Mouse (Mus musculus): Measurements from ENCODE around the gene Sec24b.

Sec24b gene

GRCm38 (mm10) chr3:130061281-130061680 is at the start of gene Sec24b:
Gene Sec24b, minus strand, starts transcription at chr3:130061553.
- peak; percentile 71 for DNase-seq (ENCODE audit: low read depth)

DNA sequence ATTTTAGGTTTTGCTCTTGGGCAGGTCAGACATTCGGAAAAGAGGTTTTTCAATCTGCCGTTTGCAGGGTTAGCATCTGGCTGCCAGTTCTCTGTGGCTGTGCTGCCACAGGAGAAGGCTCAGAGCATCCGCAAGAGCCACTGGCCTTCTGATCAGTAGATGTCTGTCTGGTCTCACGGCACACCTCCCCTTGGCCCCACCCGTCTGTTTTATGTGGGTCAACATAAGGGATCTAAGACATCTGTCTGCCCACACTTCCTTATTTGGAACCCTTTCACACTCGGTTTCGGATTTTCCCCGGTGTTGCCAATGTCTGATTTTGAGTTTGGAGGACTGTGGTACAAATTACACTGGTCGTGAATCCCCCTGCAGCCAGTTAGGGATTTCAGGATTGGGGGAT is 43.1 kb upstream of the Sec24b start:
- no peak for DNase-seq (ENCODE audit: low read depth)

GRCm38 (mm10) chr3:130103486-130103885 is 42.1 kb upstream of the Sec24b start:
- DNase-seq (ENCODE audit: low read depth): peak; percentile 34

GRCm38 (mm10) chr3:130095160-130095781 is 33.9 kb upstream of the Sec24b start:
- DNase-seq (ENCODE audit: low read depth): peak; percentile 76

DNA sequence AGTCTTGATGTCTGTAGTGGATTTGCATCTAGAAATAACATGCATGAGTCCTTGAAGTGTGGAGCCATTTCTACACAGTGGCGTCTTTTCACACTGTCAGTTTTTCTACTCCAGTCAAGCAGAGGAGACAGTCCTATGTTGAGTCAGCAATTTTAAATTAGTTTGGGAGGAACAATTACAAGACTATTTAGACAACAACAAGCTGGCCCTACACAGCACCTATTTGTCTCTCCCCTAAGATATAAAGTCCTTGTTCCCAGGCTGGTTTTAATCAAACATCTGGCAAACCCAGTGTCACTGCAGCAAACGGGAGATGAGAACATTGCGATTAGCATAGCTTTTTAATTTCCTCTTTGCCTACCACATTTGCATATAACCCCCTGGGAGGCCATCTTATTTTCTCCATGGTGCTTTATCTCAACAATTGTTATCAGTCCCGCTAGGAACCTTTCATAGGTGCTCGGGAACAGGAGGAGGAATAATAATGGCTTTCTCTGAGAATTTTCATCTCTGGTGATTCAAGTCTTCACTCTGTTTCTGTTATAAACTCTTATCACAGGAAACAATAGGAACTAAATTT is 32.9 kb upstream of the Sec24b start:
- no peak for DNase-seq (ENCODE audit: low read depth)

DNA sequence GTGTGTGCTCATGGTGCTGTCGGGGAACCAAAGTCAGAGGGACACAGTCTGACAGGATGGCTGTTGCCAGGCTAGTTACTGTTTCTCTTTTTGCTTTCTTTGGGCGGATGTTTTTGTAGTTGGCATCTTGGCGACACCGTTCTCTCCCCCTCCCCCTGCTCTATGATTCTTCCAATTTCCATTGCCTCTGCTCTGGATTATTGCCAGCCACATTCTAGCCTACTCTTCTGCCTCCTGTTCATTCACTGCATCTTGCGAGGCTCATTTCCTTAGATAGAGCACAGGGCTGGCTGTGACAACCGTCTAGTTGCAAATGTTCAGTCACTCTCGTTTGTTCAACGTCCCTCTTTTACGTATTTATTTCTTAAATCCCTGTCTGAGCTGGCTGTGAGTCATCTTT is 29.1 kb upstream of the Sec24b start:
- DNase-seq (ENCODE audit: low read depth): no peak

DNA sequence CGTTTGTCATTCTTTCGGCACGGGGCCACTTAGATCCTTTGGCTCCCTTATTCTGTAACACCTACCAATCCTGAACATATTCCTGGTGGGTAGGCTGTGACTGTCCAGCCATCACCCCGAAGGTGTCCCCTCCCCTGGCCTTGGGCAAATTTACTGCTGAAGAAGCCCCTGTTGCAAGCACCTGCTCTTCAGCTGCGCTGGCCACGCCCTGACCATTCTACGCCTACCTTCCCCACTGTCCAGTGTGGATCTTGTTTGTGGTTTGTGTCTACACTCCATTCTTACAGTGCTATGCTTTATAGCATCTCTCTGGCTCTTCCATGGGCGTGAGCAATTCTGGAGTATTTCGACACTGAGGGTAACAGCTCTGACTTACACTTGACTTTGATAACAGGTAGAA is 27.3 kb upstream of the Sec24b start:
- no peak for DNase-seq (ENCODE audit: low read depth)

DNA sequence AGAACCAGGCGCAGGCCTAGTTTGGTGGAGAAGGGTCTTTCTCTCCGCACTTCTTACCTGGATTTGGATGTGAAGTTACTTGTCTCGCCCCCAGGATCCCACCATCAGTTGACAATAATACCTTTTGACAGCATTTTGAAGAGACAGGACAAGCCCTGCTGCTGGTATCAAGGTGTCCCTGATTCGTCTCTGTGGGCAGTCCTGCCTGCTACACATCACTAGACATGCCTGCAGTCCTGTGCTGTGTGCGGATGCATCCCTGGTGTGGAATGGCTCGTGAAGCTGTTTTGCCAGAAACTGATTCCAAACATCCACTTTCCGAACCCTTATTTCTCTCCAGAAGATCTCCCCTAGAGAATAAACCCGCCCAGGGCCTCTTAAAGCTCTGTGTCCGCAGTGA is 26.1 kb upstream of the Sec24b start:
- DNase-seq (ENCODE audit: low read depth): no peak

- peak; percentile 76 for DNase-seq (ENCODE audit: low read depth)
Measured at GRCm38 (mm10) chr3:130086372-130087080, 25.2 kb upstream of the Sec24b start.

GRCm38 (mm10) chr3:130083312-130083711 is 22.0 kb upstream of the Sec24b start:
- no peak for DNase-seq (ENCODE audit: low read depth)

GRCm38 (mm10) chr3:130080666-130081065 is 19.3 kb upstream of the Sec24b start:
- no peak for DNase-seq (ENCODE audit: low read depth)

DNA sequence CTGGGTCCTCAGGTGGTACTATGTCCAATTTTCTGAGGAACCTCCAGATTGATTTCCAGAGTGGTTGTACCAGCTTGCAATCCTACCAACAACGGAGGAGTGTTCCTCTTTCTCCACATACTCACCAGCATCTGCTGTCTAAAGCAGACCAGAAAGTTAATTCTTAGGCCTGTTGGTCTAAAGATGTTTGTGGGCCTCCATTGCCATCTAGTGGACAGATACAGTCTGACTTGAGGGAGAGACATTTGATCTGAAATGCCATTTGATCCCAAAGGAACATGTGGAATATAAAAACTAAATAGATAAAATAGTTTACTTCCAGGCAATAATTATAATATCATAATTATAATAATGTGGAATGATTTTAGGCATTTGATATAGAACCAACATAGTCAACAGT is 18.4 kb upstream of the Sec24b start:
- peak; percentile 89 for DNase-seq (ENCODE audit: low read depth)

DNA sequence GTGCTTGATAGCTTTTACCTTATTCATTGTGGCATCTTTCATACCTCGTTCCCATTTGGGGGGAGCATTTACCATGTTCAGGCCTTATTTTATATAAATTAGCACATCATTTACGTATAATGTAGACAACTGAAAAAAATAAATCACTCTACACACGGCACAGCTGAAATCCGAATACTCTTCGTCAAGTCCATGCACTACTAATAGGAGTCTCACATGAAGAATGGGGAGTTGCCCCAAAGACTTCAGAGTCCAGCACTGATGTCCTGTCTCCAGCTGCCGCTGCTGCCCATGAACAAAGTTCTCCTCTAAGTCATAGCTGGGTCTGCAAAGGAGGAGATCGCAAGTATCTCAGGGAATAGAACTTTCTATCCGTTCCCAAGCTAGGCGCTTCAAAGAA is 15.9 kb upstream of the Sec24b start:
- DNase-seq (ENCODE audit: low read depth): no peak

- no peak for DNase-seq (ENCODE audit: low read depth)
Measured at GRCm38 (mm10) chr3:130075746-130076145, 14.4 kb upstream of the Sec24b start.

- DNase-seq (ENCODE audit: low read depth): peak; percentile 85
Measured at GRCm38 (mm10) chr3:130073085-130073484, 11.7 kb upstream of the Sec24b start.

DNA sequence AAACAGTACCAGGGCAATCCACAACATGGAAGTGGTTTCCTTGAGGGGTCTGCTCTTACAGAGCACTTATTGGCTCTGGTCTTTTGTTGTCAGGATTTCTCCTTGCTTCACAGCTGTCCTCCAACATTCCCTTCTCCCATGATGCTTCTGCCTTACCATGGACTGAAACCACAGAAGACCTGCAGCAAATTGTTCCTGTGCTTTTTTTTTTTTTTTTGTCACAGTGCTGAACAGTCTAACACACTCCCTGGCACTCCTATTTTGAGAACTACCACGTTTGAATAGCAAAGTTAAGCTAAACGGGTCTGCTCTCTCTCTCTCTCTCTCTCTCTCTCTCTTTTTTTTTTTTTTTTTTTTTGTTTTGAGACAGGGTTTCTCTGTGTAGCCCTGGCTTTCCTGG is 10.6 kb upstream of the Sec24b start:
- no peak for DNase-seq (ENCODE audit: low read depth)

DNA sequence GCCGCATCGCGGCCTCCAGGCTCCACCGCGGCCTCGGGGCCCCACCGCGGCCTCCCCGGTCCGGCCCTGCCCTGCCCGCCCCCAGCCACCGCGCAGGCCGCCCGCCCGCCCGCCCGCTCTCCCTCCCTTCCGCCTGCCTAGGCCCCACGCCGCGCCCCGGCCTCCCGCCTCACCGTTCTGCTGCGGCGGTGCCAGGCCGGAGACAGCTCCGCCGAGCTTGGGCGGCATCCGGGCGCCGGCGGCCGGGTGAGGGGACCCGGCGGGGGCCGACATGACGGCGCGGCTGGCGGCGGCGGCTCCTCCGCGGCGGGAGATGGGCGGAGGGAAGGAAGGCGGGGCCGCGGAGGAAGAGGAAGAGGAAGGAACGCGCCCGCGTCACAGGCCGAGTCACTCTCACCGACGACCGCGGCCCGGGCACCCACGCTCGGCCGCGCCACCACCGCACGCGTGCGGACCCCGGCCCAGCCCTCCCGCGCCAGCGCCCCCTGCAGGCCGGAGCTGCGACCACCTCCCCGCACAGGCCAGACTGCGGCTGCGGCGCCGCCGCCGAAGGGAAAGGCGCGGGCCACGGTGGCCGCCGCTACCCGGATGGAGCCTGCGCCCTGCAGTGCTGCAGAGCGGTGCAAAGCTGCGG is 840 bp downstream of the Sec24b start:
- DNase-seq (ENCODE audit: low read depth): peak; percentile 88

DNA sequence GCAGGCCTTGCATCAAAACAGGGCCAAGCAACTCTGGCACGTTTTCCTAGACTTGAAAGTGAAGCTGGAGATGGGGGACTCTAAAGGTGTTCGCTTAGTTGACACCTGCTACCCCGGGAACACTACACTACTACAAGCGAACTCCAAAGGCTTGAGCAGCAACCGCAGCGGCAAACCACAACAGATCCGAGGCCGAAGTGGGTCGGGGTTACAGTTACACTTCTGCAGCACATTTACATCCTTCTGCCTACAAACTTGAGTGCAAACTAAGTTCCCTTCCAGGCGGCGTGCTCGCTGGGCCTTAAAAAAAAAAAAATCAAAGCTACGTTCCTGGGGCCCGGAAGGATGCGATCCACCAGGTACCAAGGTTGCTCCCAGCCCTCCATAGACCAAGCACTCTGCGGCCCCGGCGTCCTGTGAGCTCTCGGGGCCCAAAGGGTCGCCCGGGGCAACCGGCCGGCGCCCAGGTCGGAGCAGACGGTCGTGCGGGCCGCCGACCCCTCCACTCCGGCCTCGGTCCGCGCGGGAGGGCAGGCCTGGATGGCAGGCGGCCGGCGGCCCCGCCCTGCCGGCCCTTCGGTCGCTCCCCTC is 1.5 kb downstream of the Sec24b start:
- DNase-seq (ENCODE audit: low read depth): peak; percentile 54

DNA sequence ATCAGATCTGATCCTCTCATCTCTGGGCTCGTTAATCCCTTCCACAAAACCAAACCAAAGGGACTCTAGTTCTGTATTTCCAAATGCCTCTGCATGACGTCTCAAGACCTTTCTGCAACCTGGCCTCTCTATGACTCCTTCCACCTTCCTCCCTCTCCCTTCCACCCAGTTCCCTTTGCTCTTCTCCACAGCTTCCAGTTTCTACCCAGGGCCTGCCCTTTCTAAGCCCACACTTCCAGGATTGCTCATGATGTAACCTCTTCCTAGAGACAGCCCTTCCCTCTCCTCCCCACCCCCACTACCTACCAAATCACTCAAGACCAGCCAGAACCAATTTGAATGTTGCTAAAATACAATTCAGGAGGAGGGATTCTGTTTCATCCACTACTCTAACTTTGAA is 2.9 kb downstream of the Sec24b start:
- no peak for DNase-seq (ENCODE audit: low read depth)

- no peak for DNase-seq (ENCODE audit: low read depth)
Measured at GRCm38 (mm10) chr3:130057569-130058345, 3.6 kb downstream of the Sec24b start.

GRCm38 (mm10) chr3:130055416-130056385 is 5.7 kb downstream of the Sec24b start:
- DNase-seq (ENCODE audit: low read depth): no peak

Measured in NIH3T3 (cell line).